Mouse (Mus musculus): ENCODE measurements around the gene Defb35. TPM values are rescaled to one million over a fixed set of nuclear protein-coding genes. Genes with fewer than 3 reads are reported as not detected.

Gene Defb35
- polyA plus RNA-seq, 1 experiment from 2014 or later: not detected

GRCm38 (mm10) chr8:21966646-21967045 is 28.5 kb downstream of the Defb35 start:
- no peaks in the 10 kb centered on the region for H3K27me3 ChIP-seq (replicated peaks)
- H3K4me1 ChIP-seq (replicated peaks): no peaks in the 10 kb centered on the region
- H3K9ac ChIP-seq: no peak overlapping the region
- no peaks in the 10 kb centered on the region for H3K36me3 ChIP-seq
- no peak overlapping the region for H3K27ac ChIP-seq (ENCODE audit: poor library complexity, severe bottlenecking)
- 48% methylated on average over 1 of the region's 1 CpGs for WGBS
- no peak for ATAC-seq (ENCODE audit: insufficient number of reproducible peaks, low FRiP score)
- no peaks in the 10 kb centered on the region for H3K9me3 ChIP-seq (replicated peaks)
- H3K4me3 ChIP-seq: no peak overlapping the region
- no peak overlapping the region for H3K4me2 ChIP-seq

GRCm38 (mm10) chr8:21969475-21969874 is 31.3 kb downstream of the Defb35 start, which contains the start of gene Ccdc70:
Gene Ccdc70 (plus strand): TSS chr8:21969775.
- Histone ChIP-seq H3K9ac (no peak within 1 kb of the TSS), H3K27ac (ENCODE audit: poor library complexity, severe bottlenecking) (no peak within 1 kb of the TSS), H3K9me3 (replicated peaks) (no peaks in the 10 kb centered on the region), H3K36me3 (no peaks in the 10 kb centered on the region), H3K4me2 (no peak within 1 kb of the TSS), H3K27me3 (replicated peaks) (no peaks in the 10 kb centered on the region), H3K4me1 (replicated peaks) (no peaks in the 10 kb centered on the region), H3K4me3 (no peak within 1 kb of the TSS)
- 89% methylated on average over 3 of the region's 3 CpGs for WGBS
- no peak for ATAC-seq (ENCODE audit: insufficient number of reproducible peaks, low FRiP score)

GRCm38 (mm10) chr8:21978193-21978592 is 40.0 kb downstream of the Defb35 start:
- no peak overlapping the region for H3K27ac ChIP-seq (ENCODE audit: poor library complexity, severe bottlenecking)
- H3K4me1 ChIP-seq (replicated peaks): no peaks in the 10 kb centered on the region
- H3K27me3 ChIP-seq (replicated peaks): no peaks in the 10 kb centered on the region
- 62% methylated on average over 4 of the region's 4 CpGs for WGBS
- H3K36me3 ChIP-seq: no peaks in the 10 kb centered on the region
- H3K4me3 ChIP-seq: no peak overlapping the region
- H3K9ac ChIP-seq: no peak overlapping the region
- no peak for ATAC-seq (ENCODE audit: insufficient number of reproducible peaks, low FRiP score)
- H3K4me2 ChIP-seq: no peak overlapping the region
- no peaks in the 10 kb centered on the region for H3K9me3 ChIP-seq (replicated peaks)

- H3K27ac ChIP-seq (ENCODE audit: poor library complexity, severe bottlenecking): no peak overlapping the region
- H3K4me2 ChIP-seq: no peak overlapping the region
- no peaks in the 10 kb centered on the region for H3K27me3 ChIP-seq (replicated peaks)
- no peak overlapping the region for H3K9ac ChIP-seq
- H3K36me3 ChIP-seq: no peaks in the 10 kb centered on the region
- ATAC-seq (ENCODE audit: insufficient number of reproducible peaks, low FRiP score): no peak
- WGBS: 53% methylated on average over 8 of the region's 8 CpGs
- no peaks in the 10 kb centered on the region for H3K4me1 ChIP-seq (replicated peaks)
- no peaks in the 10 kb centered on the region for H3K9me3 ChIP-seq (replicated peaks)
- H3K4me3 ChIP-seq: no peak overlapping the region
Observed at GRCm38 (mm10) chr8:21981664-21982337, 43.6 kb downstream of the Defb35 start.

Other genes starting within 250 kb of the Defb35 start
- gene AY761184, start 234.7 kb upstream of the Defb35 start, polyA plus RNA-seq (2016; fragmentation: Nextera tagmentation; extraction: Ambion mirVana): not detected in 2 replicates
- gene Defa24, start 203.9 kb upstream of the Defb35 start, polyA plus RNA-seq (2016; fragmentation: Nextera tagmentation; extraction: Ambion mirVana): not detected in 2 replicates
- gene Defb50, start 114.8 kb upstream of the Defb35 start, polyA plus RNA-seq (2016; fragmentation: Nextera tagmentation; extraction: Ambion mirVana): not detected in 2 replicates
- gene Defb2, start 98.4 kb upstream of the Defb35 start, polyA plus RNA-seq (2016; fragmentation: Nextera tagmentation; extraction: Ambion mirVana): not detected in 2 replicates
- gene Defb10, start 79.5 kb upstream of the Defb35 start, polyA plus RNA-seq (2016; fragmentation: Nextera tagmentation; extraction: Ambion mirVana): not detected in 2 replicates
- gene Defb9, start 52.9 kb upstream of the Defb35 start, polyA plus RNA-seq (2016; fragmentation: Nextera tagmentation; extraction: Ambion mirVana): not detected in 2 replicates
- gene Defb11, start 31.9 kb upstream of the Defb35 start, polyA plus RNA-seq (2016; fragmentation: Nextera tagmentation; extraction: Ambion mirVana): not detected in 2 replicates
- gene Defb15, start 5.6 kb upstream of the Defb35 start, polyA plus RNA-seq (2016; fragmentation: Nextera tagmentation; extraction: Ambion mirVana): not detected in 2 replicates
- gene Defb13, start 8.4 kb downstream of the Defb35 start, polyA plus RNA-seq (2016; fragmentation: Nextera tagmentation; extraction: Ambion mirVana): not detected in 2 replicates
- gene Fam90a1a, start 20.4 kb downstream of the Defb35 start, polyA plus RNA-seq (2016; fragmentation: Nextera tagmentation; extraction: Ambion mirVana): not detected in 2 replicates
- not detected in 2 replicates for gene Ccdc70, start 31.4 kb downstream of the Defb35 start, polyA plus RNA-seq (2016; fragmentation: Nextera tagmentation; extraction: Ambion mirVana)
- 2.4 and 2.9 TPM in 2 replicates for gene Atp7b, start 122.0 kb downstream of the Defb35 start, polyA plus RNA-seq (2016; fragmentation: Nextera tagmentation; extraction: Ambion mirVana)
- gene Alg11, start 122.4 kb downstream of the Defb35 start, polyA plus RNA-seq (2016; fragmentation: Nextera tagmentation; extraction: Ambion mirVana): 27.9 and 29.1 TPM in 2 replicates
- gene Nek5, start 186.7 kb downstream of the Defb35 start, polyA plus RNA-seq (2016; fragmentation: Nextera tagmentation; extraction: Ambion mirVana): 0.11 TPM in 1 of 2 replicates, not detected in the other
- gene Nek3, start 228.1 kb downstream of the Defb35 start, polyA plus RNA-seq (2016; fragmentation: Nextera tagmentation; extraction: Ambion mirVana): 4.7 and 5.0 TPM in 2 replicates
- 33.0 and 35.9 TPM in 2 replicates for gene Ckap2, start 247.5 kb downstream of the Defb35 start, polyA plus RNA-seq (2016; fragmentation: Nextera tagmentation; extraction: Ambion mirVana)